8 mouse cellular contexts compared by ENCODE assay signal in the genomic region with DNA sequence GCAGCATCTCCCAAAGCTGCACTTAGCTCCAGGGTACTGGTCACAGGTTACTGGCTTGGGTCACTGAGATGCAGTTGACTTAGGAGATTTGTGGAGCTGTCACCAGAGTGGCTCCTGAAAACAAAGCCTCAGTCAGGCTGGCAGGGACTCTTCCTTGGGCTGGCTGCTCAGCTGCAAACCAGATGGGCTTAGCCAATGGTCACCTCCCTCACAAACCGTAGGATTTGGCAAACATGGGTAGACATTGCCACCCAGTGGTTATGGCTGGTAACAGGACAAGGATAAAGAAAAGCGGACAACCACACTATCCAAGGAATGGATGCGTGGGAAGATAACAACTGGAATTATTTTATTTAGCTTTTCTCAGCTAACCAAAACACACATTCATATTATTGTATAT. TPM values are rescaled to one million over a fixed set of nuclear protein-coding genes. Genes with fewer than 3 reads are reported as not detected.
DNase-seq lines count a peak whose midpoint lies in the region; ATAC-seq and TF ChIP-seq lines count a peak whose summit lies in the region.

No protein-coding gene starts in this region.

- no peak for TF ChIP-seq POLR2A in cortical plate, adult 2 months (IDR thresholded peaks at IDR 0.05; ENCODE audit: extremely low read depth, insufficient read depth, low read length)

- no peak overlapping the region for H3K4me3 ChIP-seq in cortical plate, adult 2 months (ENCODE audit: insufficient read depth, low read length)

- DNase-seq in cerebellum, adult 11 months: peak; percentile 32
- peak; percentile 9 to 14 for DNase-seq in gastrocnemius, adult 8-10 months (ENCODE audit: low spot score in 2 of 2)
- peak; percentile 32 for DNase-seq in induced T-regulatory cell, adult 2 months (ENCODE audit: low read depth)
- peak; percentile 41 to 57 for DNase-seq in left cerebral cortex, adult 8-10 months (ENCODE audit: low spot score in 2 of 2)
- peak; percentile 63 to 81 for DNase-seq in lung, postnatal 4 days
- DNase-seq in right cerebral cortex, postnatal 14 days: peak; percentile 70

- TF ChIP-seq CTCF in cortical plate, adult 2 months (IDR thresholded peaks at IDR 0.05; ENCODE audit: extremely low read depth, insufficient read depth, low read length): peak; percentile 97

- no peak overlapping the region for H3K27ac ChIP-seq in cortical plate, adult 2 months (ENCODE audit: insufficient read depth, low read length)

- ATAC-seq in cerebellum, adult (ENCODE audit: insufficient number of reproducible peaks, low FRiP score, low TSS enrichment): no peak

- no peaks in the 10 kb centered on the region for H3K4me1 ChIP-seq in cortical plate, adult 2 months (ENCODE audit: control insufficient read depth, insufficient read depth, low read length)

RNA-seq across cellular contexts. Expression of gene Elac2, which starts 10.3 kb away (rescaled TPM):
- 33.1 and 34.5 TPM in 2 replicates for polyA plus RNA-seq in cortical plate, adult 2 months (2012; rRNA removed)
- total RNA-seq in gastrocnemius, adult 8-10 months (2022): 10 to 100 TPM; 19.5 to 20.6 (median 19.7) TPM
- 10 to 100 TPM; 25.2 to 29.8 (median 27.9) TPM for total RNA-seq in left cerebral cortex, adult 8-10 months (2022)

Comparison
In these comparisons a context has a peak if more than half of its experiments do, and no peak if none do; other contexts are left out.
1. DNase-seq: peak in every context shown above with its lines; median percentile 72 in lung, postnatal 4 days; 70 in right cerebral cortex, postnatal 14 days; 49 in left cerebral cortex, adult 8-10 months; 32 in cerebellum, adult 11 months; 32 in induced T-regulatory cell, adult 2 months; 12 in gastrocnemius, adult 8-10 months.